Mouse (Mus musculus): ENCODE measurements at regions not wholly inside any gene's neighbourhood (a gene's known extent, or its start where the extent isn't known, plus 50 kb on each side); places are given as distances from the start of the nearest gene placed in this dataset.

DNA sequence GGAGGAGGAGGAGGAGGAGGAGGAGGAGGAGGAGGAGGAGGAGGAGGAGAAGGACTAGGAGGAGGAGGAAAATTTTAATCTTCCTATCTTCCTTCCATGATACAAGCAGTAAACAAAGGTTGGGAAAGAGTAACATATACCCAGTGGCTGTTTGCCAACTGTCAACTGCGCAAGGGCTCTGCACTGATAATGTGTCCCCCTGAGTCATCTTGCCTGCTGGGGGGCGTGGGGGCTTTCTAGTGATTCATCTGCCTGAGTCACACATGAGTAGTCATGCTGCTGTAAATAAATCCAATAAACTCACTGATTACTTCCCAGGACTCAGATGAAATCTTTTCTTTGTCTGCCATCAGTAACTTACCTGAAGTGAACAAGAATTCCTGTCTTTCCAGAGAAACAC lies 110.2 kb downstream of the Tusc1 start:
- intact Hi-C loops (cut with DNase I), result no loop called here
- DNase-seq (ENCODE audit: low spot score in 2 of 2), result peak; percentile 2 to 35

DNA sequence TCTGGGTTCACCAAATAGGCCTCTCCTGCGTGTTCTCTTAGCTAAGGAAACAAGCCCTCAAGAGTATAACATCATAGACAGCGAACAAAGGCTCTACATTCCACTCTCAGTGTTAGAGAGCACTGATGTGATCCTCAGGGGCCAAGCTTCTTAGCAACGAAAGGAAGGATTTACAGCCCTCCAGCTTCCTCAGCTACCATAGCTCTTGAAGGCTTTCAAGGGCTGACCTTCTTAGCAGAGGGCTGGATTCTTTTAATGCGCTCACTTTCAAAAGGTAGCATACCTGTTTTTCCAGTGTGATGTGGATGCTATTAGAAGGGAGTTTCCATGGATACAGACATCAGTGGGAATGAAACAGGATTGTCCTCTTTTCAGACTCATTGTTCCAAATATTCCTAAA lies 114.6 kb downstream of the Tusc1 start:
- no peak for DNase-seq (ENCODE audit: low spot score in 2 of 2)
- intact Hi-C loops (cut with DNase I), result no loop called here

DNA sequence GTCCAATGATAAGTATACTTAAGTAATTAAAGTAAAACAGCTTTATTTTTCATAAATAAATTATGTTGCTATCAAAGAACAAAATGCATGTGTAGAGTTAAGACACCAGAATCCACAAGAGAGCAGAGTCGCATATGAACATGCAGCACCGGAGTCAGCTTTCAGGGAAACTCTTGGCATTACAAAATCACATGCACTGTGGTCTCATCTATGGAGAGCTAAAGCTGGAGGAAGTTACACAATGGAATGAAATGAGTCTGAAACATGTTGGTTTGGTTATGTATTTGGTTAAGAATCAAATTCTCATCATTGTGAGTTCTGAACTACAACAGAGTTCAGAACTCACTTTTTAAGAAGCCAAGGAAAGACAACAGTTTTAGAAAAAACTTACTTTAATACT lies 126.9 kb downstream of the Tusc1 start:
- intact Hi-C loops (cut with DNase I), result no loop called here
- no peak for DNase-seq (ENCODE audit: low spot score in 2 of 2)

DNA sequence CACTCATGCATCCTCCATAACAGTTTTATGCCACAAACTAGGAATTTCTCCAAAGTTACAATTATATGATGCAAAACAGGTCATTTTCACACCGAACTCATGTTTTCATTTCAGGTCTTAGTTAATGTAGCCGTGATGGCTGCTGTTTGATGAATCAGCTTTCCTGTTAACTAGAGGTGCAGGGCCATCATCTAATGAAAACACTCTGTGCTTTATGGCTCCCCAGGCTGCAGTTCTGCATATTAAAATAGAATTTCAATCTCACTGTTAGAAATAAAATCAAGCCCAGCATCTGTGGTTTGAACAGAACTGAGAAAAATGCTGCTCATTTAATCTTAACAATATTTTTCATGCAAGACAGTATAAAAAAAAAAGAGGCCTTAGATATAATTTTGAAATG lies 135.5 kb downstream of the Tusc1 start:
- intact Hi-C loops (cut with DNase I), result loop anchor here (2.0 kb wide), 1 partner anchor 65 kb away; no protein-coding TSS in a partner anchor
- no peak for DNase-seq (ENCODE audit: low spot score in 2 of 2)

DNA sequence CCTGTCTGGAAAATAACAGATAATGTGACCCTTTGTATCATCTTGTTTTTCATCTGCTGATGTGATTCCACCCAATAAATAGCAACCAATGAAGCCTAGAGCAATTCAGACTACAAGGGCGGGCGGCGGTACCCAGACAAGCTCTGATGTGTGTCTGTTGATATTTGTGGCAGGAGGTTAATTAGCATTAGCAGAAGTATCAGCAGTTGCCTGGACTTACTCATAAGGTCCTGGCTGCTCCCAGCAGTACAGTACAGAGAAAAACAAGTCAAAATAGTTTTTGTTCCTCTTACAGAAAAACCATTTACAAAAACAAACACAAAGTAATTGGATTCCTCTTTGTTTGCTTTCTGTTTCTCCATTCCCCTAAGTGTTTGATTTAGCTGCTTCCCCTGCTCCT lies 151.0 kb downstream of the Tusc1 start:
- no peak for DNase-seq (ENCODE audit: low spot score in 2 of 2)
- intact Hi-C loops (cut with DNase I), result no loop called here

Measured in left cerebral cortex, postnatal 25 days (tissue).